Mouse (Mus musculus) urinary bladder, adult 2 months (tissue): ENCODE data around the gene Slco1a5. TPM values are rescaled to one million over a fixed set of nuclear protein-coding genes. Genes with fewer than 3 reads are reported as not detected.
"Not testable (repeated sequence)": the region's sequence is repeated elsewhere in the genome, so short reads cannot be mapped to it uniquely, and the experiment has no call there.

Experiments used
- DNase-seq: peaks from one replicate; pipeline ENCODE4 v3.0.0; 2022; ENCODE audit warnings: low spot score
- polyA plus RNA-seq: library from polyadenylated mRNA; depleted of rRNA; stranded (reverse); fragments of >200 nt; gene quantifications from 2 replicates; pipeline ENCODE4 v1.2.3, GENCODE M21; 2012; rRNA removed

Gene Slco1a5
- polyA plus RNA-seq, 1 experiment: not detected

GRCm38 (mm10) chr6:142298098-142298497, 24.7 kb downstream of the Slco1a5 start, which contains the start of gene Iapp:
TSS of gene Iapp (plus strand) at chr6:142298423.
- DNase-seq: no peak

- no peak for DNase-seq
Observed at GRCm38 (mm10) chr6:142289413-142290118, 33.2 kb downstream of the Slco1a5 start.

DNA sequence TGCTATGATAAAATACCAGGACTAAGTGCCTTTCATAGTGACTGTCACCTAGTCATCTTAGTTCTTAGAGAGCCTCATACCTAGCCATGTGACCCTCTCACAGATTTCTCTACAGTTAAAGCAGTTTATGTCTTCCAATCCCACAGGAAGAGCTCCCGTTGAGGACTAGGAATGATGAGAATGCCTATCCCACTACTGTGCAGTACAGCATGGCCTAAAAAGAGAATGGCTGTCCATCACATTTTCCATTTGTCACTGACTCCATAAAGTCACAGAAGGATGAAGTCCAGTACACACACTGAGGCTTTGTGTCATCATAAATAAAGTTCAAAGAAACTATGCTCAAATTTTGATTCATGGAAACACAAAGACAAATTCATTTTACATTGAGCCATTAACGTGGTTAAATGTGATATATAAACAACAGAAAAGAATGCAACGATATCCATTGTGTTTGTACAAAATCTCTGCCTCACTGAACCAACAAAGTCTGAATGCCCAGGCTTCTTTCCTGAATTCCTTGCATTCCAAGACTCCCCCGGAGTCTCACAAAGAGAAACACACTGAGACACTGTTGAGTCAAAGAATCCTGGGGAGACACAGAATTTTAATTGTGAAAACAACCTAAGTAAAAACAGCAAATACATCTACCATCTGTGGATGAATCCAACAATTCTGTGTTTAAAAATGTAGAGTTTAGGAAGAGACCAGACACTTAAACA, 46.9 kb downstream of the Slco1a5 start:
- no peak for DNase-seq

GRCm38 (mm10) chr6:142250738-142251307, 72.0 kb downstream of the Slco1a5 start:
- not testable (repeated sequence) for DNase-seq

DNA sequence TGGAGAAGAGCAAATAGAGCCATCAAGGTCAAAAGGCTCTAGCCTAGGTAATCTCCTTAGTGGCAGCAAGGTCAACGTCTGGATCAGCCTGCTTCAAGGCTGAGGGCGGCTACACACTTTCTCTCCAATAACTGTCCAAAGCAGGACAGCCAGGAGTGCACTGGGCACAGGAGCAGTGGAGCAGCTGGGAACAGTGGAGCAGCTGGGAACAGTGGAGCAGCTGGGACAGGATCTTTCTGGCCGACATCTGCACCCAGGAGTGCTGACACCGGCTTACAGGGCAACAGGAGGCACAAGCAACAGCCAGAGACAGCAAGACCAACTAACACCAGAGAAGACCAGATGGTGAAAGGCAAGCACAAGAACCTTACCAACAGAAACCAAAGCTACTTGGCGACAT, 77.7 kb downstream of the Slco1a5 start:
- DNase-seq: no peak

GRCm38 (mm10) chr6:142239468-142239867, 83.3 kb downstream of the Slco1a5 start:
- DNase-seq: no peak

DNA sequence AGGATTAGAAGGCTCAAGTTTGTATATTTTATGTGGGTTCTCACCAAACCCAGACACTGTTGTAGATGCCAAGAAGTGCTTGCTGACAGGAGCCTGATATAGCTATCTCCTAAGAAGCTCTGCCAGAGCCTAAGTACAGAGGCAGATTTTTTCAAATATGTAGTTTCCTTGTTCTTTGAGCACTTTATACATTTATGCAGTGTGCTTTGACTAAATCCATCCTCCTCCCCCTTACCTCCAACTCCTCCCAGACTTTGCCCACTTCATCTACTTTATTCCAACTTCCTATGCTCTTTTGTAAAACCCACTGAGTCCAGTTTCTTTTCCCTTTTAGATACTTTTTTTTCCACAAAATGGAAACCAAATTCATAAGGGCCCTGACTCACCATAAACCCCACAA, 102.6 kb downstream of the Slco1a5 start:
- no peak for DNase-seq

- DNase-seq: no peak
Observed at GRCm38 (mm10) chr6:142211821-142212220, 111.0 kb downstream of the Slco1a5 start.

GRCm38 (mm10) chr6:142209749-142210148, 113.0 kb downstream of the Slco1a5 start:
- DNase-seq: no peak

GRCm38 (mm10) chr6:142208421-142208820, 114.4 kb downstream of the Slco1a5 start, which contains the start of gene Slco1a6:
TSS of gene Slco1a6 (minus strand) at chr6:142208521.
- DNase-seq: no peak

DNA sequence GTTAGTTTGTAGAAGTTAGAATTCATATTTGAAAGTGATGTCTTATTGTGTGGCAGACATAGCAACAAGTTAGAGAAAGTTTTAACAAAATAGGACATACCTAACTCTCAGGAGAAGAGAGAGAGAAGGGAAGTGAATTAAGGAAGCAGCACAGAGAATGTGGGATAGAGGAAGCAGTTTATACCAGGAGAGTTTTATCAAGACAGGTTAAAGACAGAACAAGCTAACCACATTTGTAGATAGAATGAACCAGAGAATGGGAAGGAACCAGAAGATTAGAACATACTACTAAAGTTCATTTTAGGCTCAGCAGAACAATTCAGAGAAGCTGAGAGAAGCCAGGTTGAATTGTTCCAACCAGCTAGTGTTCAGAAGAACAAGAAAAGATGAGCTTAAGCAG, 122.3 kb downstream of the Slco1a5 start:
- no peak for DNase-seq

DNA sequence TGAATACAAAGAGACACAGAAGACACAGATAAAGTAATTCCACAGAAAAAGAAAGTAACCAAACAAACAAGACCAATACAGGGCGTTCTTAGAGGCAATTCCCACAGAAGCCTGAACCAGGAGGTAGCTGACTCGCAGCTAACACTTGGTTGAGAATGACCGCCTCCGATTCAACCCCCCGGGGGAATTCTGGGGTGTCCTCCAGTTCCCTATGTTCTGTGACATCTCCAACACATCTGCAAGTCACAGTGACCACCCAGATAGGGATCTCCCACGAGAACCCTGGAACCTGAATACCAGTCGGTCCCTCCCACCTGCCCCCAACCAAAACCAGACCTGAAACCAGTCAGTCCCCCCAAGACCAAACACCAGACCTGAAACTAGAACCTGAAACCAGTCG, 128.5 kb downstream of the Slco1a5 start:
- no peak for DNase-seq

DNA sequence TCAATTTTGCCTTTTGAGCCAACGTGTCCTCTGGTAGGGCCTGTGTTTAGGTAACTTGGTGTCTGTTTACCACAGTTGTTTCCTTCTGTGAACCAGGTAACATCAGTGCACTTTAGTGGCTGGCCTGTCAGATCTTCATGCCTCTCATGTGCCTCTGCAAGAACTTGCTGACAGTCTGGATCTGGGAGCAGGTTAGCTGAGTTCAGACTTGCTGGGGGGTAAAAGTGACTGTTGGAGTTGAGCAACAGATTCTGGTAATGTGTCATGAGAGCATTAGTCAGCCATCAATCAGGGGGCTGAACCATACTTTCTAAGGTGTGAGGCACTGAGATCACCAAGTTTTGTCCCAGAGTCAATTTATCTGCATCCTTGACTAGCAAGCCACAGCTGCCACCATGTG, 130.8 kb downstream of the Slco1a5 start:
- no peak for DNase-seq

GRCm38 (mm10) chr6:142187426-142187825, 135.4 kb downstream of the Slco1a5 start:
- DNase-seq: no peak

DNA sequence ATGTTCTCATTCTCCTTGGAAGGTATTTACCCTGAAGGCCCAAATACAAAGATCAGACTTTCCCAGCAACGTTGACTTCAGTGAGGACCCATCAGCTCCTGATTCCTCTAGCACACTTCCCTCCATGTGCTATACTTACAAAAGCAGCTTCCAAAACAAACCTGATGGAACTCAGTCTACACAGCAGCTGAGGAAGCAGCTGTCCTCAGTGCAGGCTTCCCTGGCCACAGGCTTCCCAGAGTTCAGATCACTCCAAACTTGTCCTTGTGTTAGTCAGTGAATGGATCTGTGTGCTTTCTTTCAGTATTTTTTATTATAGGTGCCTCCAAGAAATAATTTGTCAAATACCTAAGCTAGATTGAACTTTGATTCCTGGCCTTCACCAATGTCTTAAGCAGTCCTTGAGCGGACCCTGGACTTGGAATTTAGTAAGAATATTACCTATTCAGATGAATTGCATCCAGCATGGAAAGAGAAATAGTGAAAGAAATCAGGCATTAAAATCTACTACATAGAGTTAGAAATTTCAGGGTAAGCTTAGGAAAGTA, 136.8 kb downstream of the Slco1a5 start:
- DNase-seq: no peak

Other genes with a start within 250 kb of the Slco1a5 start
- gene Slco1a6, start 114.5 kb downstream of the Slco1a5 start, polyA plus RNA-seq: not detected in 2 replicates
- not detected in 2 replicates for gene Iapp, start 24.6 kb downstream of the Slco1a5 start, polyA plus RNA-seq
- 12.8 and 14.1 TPM in 2 replicates for gene Pyroxd1, start 22.7 kb upstream of the Slco1a5 start, polyA plus RNA-seq
- gene Recql, start 64.1 kb upstream of the Slco1a5 start, polyA plus RNA-seq: 12.0 and 13.2 TPM in 2 replicates
- gene Golt1b, start 64.2 kb upstream of the Slco1a5 start, polyA plus RNA-seq: 22.0 and 23.8 TPM in 2 replicates
- gene Spx, start 90.5 kb upstream of the Slco1a5 start, polyA plus RNA-seq: 1.8 and 2.0 TPM in 2 replicates
- 0.04 and 0.44 TPM in 2 replicates for gene Gys2, start 150.1 kb upstream of the Slco1a5 start, polyA plus RNA-seq
- gene Ldhb, start 185.0 kb upstream of the Slco1a5 start, polyA plus RNA-seq: 564 and 701 TPM in 2 replicates
- gene Kcnj8, start 248.6 kb upstream of the Slco1a5 start, polyA plus RNA-seq: 21.7 and 24.0 TPM in 2 replicates